Mouse (Mus musculus): Measurements from ENCODE around the gene Gpank1. TPM values are rescaled to one million over a fixed set of nuclear protein-coding genes. Genes with fewer than 3 reads are reported as not detected.

Gene Gpank1
- polyA plus RNA-seq, 1 experiment: 17.4 TPM

DNA sequence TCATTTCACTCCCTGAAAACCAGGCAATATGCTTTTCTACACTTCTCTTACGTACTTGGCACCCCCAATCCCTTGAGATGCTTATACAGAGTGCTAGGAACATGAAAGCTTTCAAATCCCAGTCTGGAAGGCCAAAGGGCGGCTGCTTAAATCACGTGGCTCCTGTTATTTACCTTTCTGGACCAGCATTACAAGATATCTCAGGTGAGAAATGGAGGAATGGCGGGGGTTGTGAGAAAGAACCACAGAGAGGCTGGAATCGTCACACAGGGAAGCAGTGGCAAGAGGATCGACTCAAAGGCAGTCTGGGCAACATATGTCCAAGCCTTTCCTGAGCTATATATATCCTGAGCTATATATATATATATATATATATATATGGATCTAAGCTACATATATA is 4.3 kb downstream of the Gpank1 start:
- H3K79me2 ChIP-seq (ENCODE audit: control insufficient read depth, insufficient read depth): peaks cover 40% of the 10 kb centered on the region
- TF ChIP-seq TCF12 (IDR thresholded peaks at IDR 0.05; ENCODE audit: insufficient read depth, poor library complexity, severe bottlenecking) (no peak), USF1 (IDR thresholded peaks at IDR 0.05; ENCODE audit: low read depth) (peak; percentile 24)
- H3K36me3 ChIP-seq (ENCODE audit: control insufficient read depth, insufficient read depth): no peaks in the 10 kb centered on the region
- H3K4me2 ChIP-seq (ENCODE audit: low read depth): peak overlapping the region; percentile 86
- H3ac ChIP-seq (ENCODE audit: control insufficient read depth, insufficient read length): peak overlapping the region; percentile 27
- H3K27me3 ChIP-seq (ENCODE audit: control insufficient read depth, insufficient read depth, insufficient read length): no peaks in the 10 kb centered on the region
- peak overlapping the region; percentile 90 for H3K4me3 ChIP-seq

DNA sequence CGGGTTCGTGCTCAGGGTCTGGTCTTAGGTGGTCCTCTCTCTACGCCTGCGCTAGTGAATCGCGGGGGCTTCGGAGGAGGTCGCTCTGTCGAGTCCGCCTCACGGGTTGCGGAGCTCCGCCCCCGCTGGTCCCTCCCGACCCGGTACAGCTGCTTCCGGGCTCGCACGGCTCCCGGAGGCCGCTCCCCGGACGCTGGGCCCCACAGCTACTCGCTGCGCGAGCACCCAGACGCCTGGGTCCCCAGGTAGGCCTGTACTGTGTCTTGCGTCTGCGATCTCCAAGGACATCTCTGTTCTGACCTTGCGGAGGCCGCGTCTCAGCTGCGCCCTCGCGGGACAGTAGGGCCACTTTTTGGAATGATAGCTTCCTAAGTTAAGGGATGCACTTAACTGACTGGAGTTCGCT is 5.0 kb downstream of the Gpank1 start, which contains the start of gene D17H6S53E:
Gene D17H6S53E (plus strand): TSS at position 168 of the 406 bp plus-strand sequence.
- Histone ChIP-seq H3K27me3 (ENCODE audit: control insufficient read depth, insufficient read depth, insufficient read length) (no peaks in the 10 kb centered on the region), H3K36me3 (ENCODE audit: control insufficient read depth, insufficient read depth) (no peaks in the 10 kb centered on the region), H3ac (ENCODE audit: control insufficient read depth, insufficient read length) (peak within 1 kb of the TSS; percentile 27), H3K79me2 (ENCODE audit: control insufficient read depth, insufficient read depth) (peaks cover 36% of the 10 kb centered on the region), H3K4me3 (peak within 1 kb of the TSS; percentile 90), H3K4me2 (ENCODE audit: low read depth) (peak within 1 kb of the TSS; percentile 86)
- TF ChIP-seq TCF12 (IDR thresholded peaks at IDR 0.05; ENCODE audit: insufficient read depth, poor library complexity, severe bottlenecking) (no peak), POLR2AphosphoS2 (IDR thresholded peaks at IDR 0.05; ENCODE audit: insufficient read length, low read depth) (peak; percentile 77), TCF3 (IDR thresholded peaks at IDR 0.05; ENCODE audit: insufficient read length, low read depth) (no peak), POLR2A (IDR thresholded peaks at IDR 0.05; ENCODE audit: insufficient read length, low read depth) (peak; percentile 86), CEBPB (IDR thresholded peaks at IDR 0.05; ENCODE audit: insufficient read depth, poor library complexity, severe bottlenecking) (no peak), REST (IDR thresholded peaks at IDR 0.05; ENCODE audit: insufficient read depth, insufficient read length) (no peak), MYOG (IDR thresholded peaks at IDR 0.05; ENCODE audit: control insufficient read depth in 1 of 3, insufficient read depth in 1 of 3, insufficient read length in 2 of 3, low read depth in 2 of 3) (peak in 2 of 3 experiments; percentile 54 to 68), E2F4 (IDR thresholded peaks at IDR 0.05; ENCODE audit: insufficient read depth) (no peak), MYOD1 (IDR thresholded peaks at IDR 0.05; ENCODE audit: control insufficient read depth in 1 of 3, insufficient read length in 2 of 3, low read depth in 2 of 3) (peak in 2 of 3 experiments; percentile 34 to 68), SRF (IDR thresholded peaks at IDR 0.05; ENCODE audit: control insufficient read depth, insufficient read length, low read depth) (peak; percentile 15), MAX (IDR thresholded peaks at IDR 0.05; ENCODE audit: low read depth) (no peak), USF1 (IDR thresholded peaks at IDR 0.05; ENCODE audit: low read depth) (no peak)

DNA sequence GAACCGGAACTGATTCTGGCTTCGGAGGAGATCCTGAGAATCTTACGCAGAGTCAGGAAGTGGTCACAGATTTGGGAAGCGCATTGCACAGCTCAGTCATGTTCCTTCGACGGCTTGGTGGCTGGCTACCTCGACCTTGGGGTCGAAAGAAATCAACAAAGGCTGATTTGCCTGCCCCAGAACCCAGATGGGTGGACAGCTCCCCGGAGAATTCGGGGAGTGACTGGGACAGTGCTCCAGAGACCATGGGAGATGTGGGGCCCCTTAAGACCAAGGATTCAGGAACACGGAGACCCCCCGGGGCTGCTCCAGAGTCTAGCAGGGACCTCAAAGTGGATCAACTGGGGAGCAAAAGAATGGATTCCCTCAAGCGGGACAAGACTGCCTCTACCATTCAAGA is 5.8 kb downstream of the Gpank1 start:
- peak overlapping the region; percentile 27 for H3ac ChIP-seq (ENCODE audit: control insufficient read depth, insufficient read length)

DNA sequence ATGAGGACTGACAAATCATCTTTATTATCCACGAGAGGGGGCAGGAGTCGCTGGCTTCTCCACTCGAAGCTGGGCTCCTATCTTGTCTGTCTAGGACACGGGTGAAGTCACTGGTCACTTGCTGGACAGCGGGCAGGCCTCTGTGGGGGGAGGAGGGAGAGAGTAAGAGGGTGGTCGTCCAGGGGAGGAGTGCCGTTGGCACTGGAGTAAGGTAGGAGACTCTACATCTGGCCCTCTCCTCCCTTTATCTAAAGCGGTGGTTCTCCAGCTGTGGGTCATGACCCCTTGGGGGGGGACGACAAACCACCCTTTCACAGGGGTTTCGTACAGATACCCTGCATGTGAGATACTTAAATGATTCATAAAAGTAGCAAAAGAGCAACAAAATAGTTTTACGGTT is 7.7 kb downstream of the Gpank1 start:
- Histone ChIP-seq H3ac (ENCODE audit: control insufficient read depth, insufficient read length) (no peak overlapping the region), H3K27me3 (ENCODE audit: control insufficient read depth, insufficient read depth, insufficient read length) (no peaks in the 10 kb centered on the region), H3K79me2 (ENCODE audit: control insufficient read depth, insufficient read depth) (peaks cover 23% of the 10 kb centered on the region), H3K4me2 (ENCODE audit: low read depth) (no peak overlapping the region), H3K36me3 (ENCODE audit: control insufficient read depth, insufficient read depth) (no peaks in the 10 kb centered on the region), H3K4me3 (no peak overlapping the region)
- no peak for TF ChIP-seq TCF12 (IDR thresholded peaks at IDR 0.05; ENCODE audit: insufficient read depth, poor library complexity, severe bottlenecking)
- no peak for TF ChIP-seq E2F4 (IDR thresholded peaks at IDR 0.05; ENCODE audit: insufficient read depth)
- TF ChIP-seq SRF (IDR thresholded peaks at IDR 0.05; ENCODE audit: control insufficient read depth, insufficient read length, low read depth): no peak

More for the DNA sequence above, 5.8 kb downstream of the Gpank1 start:
- Histone ChIP-seq H3K27me3 (ENCODE audit: control insufficient read depth, insufficient read depth, insufficient read length) (no peaks in the 10 kb centered on the region), H3K4me2 (ENCODE audit: low read depth) (peak overlapping the region; percentile 86), H3K4me3 (peak overlapping the region; percentile 90), H3K36me3 (ENCODE audit: control insufficient read depth, insufficient read depth) (no peaks in the 10 kb centered on the region), H3K79me2 (ENCODE audit: control insufficient read depth, insufficient read depth) (peaks cover 32% of the 10 kb centered on the region)
- TF ChIP-seq MAX (IDR thresholded peaks at IDR 0.05; ENCODE audit: low read depth): no peak
- TF ChIP-seq USF1 (IDR thresholded peaks at IDR 0.05; ENCODE audit: low read depth): no peak
- TF ChIP-seq POLR2A (IDR thresholded peaks at IDR 0.05; ENCODE audit: insufficient read length, low read depth): no peak
- TF ChIP-seq SRF (IDR thresholded peaks at IDR 0.05; ENCODE audit: control insufficient read depth, insufficient read length, low read depth): no peak
- TF ChIP-seq E2F4 (IDR thresholded peaks at IDR 0.05; ENCODE audit: insufficient read depth): no peak
- TF ChIP-seq TCF12 (IDR thresholded peaks at IDR 0.05; ENCODE audit: insufficient read depth, poor library complexity, severe bottlenecking): no peak
- TF ChIP-seq TCF3 (IDR thresholded peaks at IDR 0.05; ENCODE audit: insufficient read length, low read depth): no peak
- TF ChIP-seq POLR2AphosphoS2 (IDR thresholded peaks at IDR 0.05; ENCODE audit: insufficient read length, low read depth): no peak
- no peak for TF ChIP-seq REST (IDR thresholded peaks at IDR 0.05; ENCODE audit: insufficient read depth, insufficient read length)

DNA sequence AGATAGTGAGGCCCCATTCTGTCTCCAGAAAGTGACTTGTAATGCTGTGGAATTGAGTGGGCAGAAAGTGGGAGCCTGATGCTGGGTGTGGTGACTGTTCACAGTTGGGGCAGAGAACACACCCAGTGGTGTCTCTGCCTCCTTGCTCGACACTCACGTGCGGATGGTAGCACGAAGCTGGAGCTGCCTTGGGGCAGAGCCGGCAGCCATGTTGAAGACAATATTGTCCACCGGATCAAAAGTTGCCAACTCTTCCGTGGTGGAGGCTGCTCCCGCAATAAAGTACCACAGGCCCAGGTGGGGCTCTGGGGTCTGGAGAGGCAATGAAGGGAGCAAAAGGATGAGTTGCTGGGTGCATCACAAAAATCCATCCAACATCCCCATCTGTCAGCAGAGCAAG is 9.8 kb downstream of the Gpank1 start:
- Histone ChIP-seq H3K4me2 (ENCODE audit: low read depth) (no peak overlapping the region), H3K36me3 (ENCODE audit: control insufficient read depth, insufficient read depth) (no peaks in the 10 kb centered on the region), H3K27me3 (ENCODE audit: control insufficient read depth, insufficient read depth, insufficient read length) (no peaks in the 10 kb centered on the region), H3K4me3 (no peak overlapping the region), H3ac (ENCODE audit: control insufficient read depth, insufficient read length) (no peak overlapping the region), H3K79me2 (ENCODE audit: control insufficient read depth, insufficient read depth) (peaks cover 31% of the 10 kb centered on the region)
- TF ChIP-seq CEBPB (IDR thresholded peaks at IDR 0.05; ENCODE audit: insufficient read depth, poor library complexity, severe bottlenecking) (no peak), POLR2AphosphoS2 (IDR thresholded peaks at IDR 0.05; ENCODE audit: insufficient read length, low read depth) (peak; percentile 40), MYOG (IDR thresholded peaks at IDR 0.05; ENCODE audit: control insufficient read depth in 1 of 3, insufficient read depth in 1 of 3, insufficient read length in 2 of 3, low read depth in 2 of 3) (no peak), TCF3 (IDR thresholded peaks at IDR 0.05; ENCODE audit: insufficient read length, low read depth) (no peak), MYOD1 (IDR thresholded peaks at IDR 0.05; ENCODE audit: control insufficient read depth in 1 of 3, insufficient read length in 2 of 3, low read depth in 2 of 3) (no peak)

Data from myocyte (in vitro differentiated cells).